Mouse (Mus musculus) hindbrain, embryonic 12.5 days (tissue): Measurements from ENCODE around the gene Vldlr. TPM values are rescaled to one million over a fixed set of nuclear protein-coding genes. Genes with fewer than 3 reads are reported as not detected.

Experiments used
- ATAC-seq: fragments of 200-750 bp; cut with Nextera tagmentation; 2 replicates; pipeline ENCODE4 v1.8.0; 2017; ENCODE audit warnings: moderate TSS enrichment; ENCODE audit not compliant: low FRiP score
- H3K27ac ChIP-seq: fragments of 300-500 bp; sonication (generic); 2 replicates; pipeline ENCODE4 v1.5.1; 2016; ENCODE audit warnings: mild to moderate bottlenecking
- H3K27me3 ChIP-seq: fragments of 300-500 bp; sonication (generic); 2 replicates; pipeline ENCODE4 v1.6.1; 2016; ENCODE audit warnings: mild to moderate bottlenecking
- H3K36me3 ChIP-seq: fragments of 300-500 bp; sonication (generic); 2 replicates; pipeline ENCODE4 v1.6.1; 2016; ENCODE audit warnings: mild to moderate bottlenecking
- H3K4me1 ChIP-seq: fragments of 300-500 bp; sonication (generic); 2 replicates; pipeline ENCODE4 v1.6.1; 2016
- H3K4me2 ChIP-seq: fragments of 300-500 bp; sonication (generic); replicated peaks from 2 replicates; pipeline ENCODE4 v1.6.1; 2016; ENCODE audit warnings: mild to moderate bottlenecking
- H3K4me3 ChIP-seq: fragments of 300-500 bp; sonication (generic); 2 replicates; pipeline ENCODE4 v1.5.1; 2016; ENCODE audit warnings: mild to moderate bottlenecking
- H3K9ac ChIP-seq: fragments of 300-500 bp; sonication (generic); 2 replicates; pipeline ENCODE4 v1.6.1; 2016; ENCODE audit warnings: mild to moderate bottlenecking, moderate library complexity
- H3K9me3 ChIP-seq: fragments of 300-500 bp; sonication (generic); replicated peaks from 2 replicates; pipeline ENCODE4 v1.6.1; 2016; ENCODE audit warnings: mild to moderate bottlenecking
- WGBS: fragments of 180-500 bp; shearing (Covaris S2); methylation state at CpG from one replicate; pipeline ENCODE4 v1.1.7; 2016; 5-methylcytosine and 5-hydroxymethylcytosine counted together
- polyA plus RNA-seq: library from polyadenylated mRNA; unstranded; fragments of >200 nt; fragmentation: Nextera tagmentation; extraction: Ambion mirVana; gene quantifications from 2 replicates; pipeline ENCODE4 v1.2.1, GENCODE M21; 2016

Gene Vldlr
- polyA plus RNA-seq, 1 experiment from 2014 or later, result 12.6 TPM

GRCm38 (mm10) chr19:27217404-27217940 is 1.2 kb downstream of the Vldlr start:
- Histone ChIP-seq H3K4me2 (peak overlapping the region; percentile 93), H3K4me3 (peak overlapping the region; percentile 81), H3K4me1 (peaks cover 19% of the 10 kb centered on the region), H3K36me3 (no peaks in the 10 kb centered on the region), H3K27ac (peak overlapping the region; percentile 93), H3K9ac (peak overlapping the region; percentile 84), H3K9me3 (no peaks in the 10 kb centered on the region), H3K27me3 (peaks cover 2% of the 10 kb centered on the region)
- WGBS, result under 1% methylated on average over 41 of the region's 52 CpGs
- peak; percentile 79 for ATAC-seq

- H3K9ac ChIP-seq, result peak overlapping the region; percentile 84
- H3K4me1 ChIP-seq, result peaks cover 19% of the 10 kb centered on the region
- no peaks in the 10 kb centered on the region for H3K36me3 ChIP-seq
- peak overlapping the region; percentile 93 for H3K27ac ChIP-seq
- under 1% methylated on average over 32 of the region's 32 CpGs for WGBS
- no peaks in the 10 kb centered on the region for H3K9me3 ChIP-seq
- no peaks in the 10 kb centered on the region; the same call in none of the 2 replicates for H3K27me3 ChIP-seq
- peak overlapping the region; percentile 81 for H3K4me3 ChIP-seq
- peak; percentile 55 for ATAC-seq
- peak overlapping the region; percentile 93 for H3K4me2 ChIP-seq
These were observed 1.7 kb downstream of the Vldlr start for GRCm38 (mm10) chr19:27217941-27218411.

GRCm38 (mm10) chr19:27218561-27219262 is 2.4 kb downstream of the Vldlr start:
- WGBS, result under 1% methylated on average over 30 of the region's 30 CpGs
- H3K9me3 ChIP-seq, result no peaks in the 10 kb centered on the region
- H3K36me3 ChIP-seq, result no peaks in the 10 kb centered on the region
- H3K27me3 ChIP-seq, result no peaks in the 10 kb centered on the region; the same call in none of the 2 replicates
- peak overlapping the region; percentile 93 for H3K27ac ChIP-seq
- ATAC-seq, result peak; percentile 29
- H3K4me2 ChIP-seq, result peak overlapping the region; percentile 93
- H3K4me1 ChIP-seq, result peaks cover 19% of the 10 kb centered on the region
- peak overlapping the region; percentile 84 for H3K9ac ChIP-seq
- H3K4me3 ChIP-seq, result peak overlapping the region; percentile 81

GRCm38 (mm10) chr19:27219586-27219985 is 3.3 kb downstream of the Vldlr start:
- Histone ChIP-seq H3K36me3 (no peaks in the 10 kb centered on the region), H3K9me3 (no peaks in the 10 kb centered on the region), H3K27ac (no peak overlapping the region), H3K4me1 (peaks cover 19% of the 10 kb centered on the region), H3K4me3 (peak overlapping the region; percentile 81; the same call in 1 of the 2 replicates), H3K27me3 (no peaks in the 10 kb centered on the region; the same call in none of the 2 replicates), H3K9ac (no peak overlapping the region), H3K4me2 (peak overlapping the region; percentile 93; the same call in 1 of the 2 replicates)
- no peak for ATAC-seq

- no peaks in the 10 kb centered on the region for H3K9me3 ChIP-seq
- H3K36me3 ChIP-seq, result no peaks in the 10 kb centered on the region
- H3K4me1 ChIP-seq, result peaks cover 15% of the 10 kb centered on the region
- H3K4me2 ChIP-seq, result no peak overlapping the region
- H3K27me3 ChIP-seq, result no peaks in the 10 kb centered on the region; the same call in 1 of the 2 replicates
- ATAC-seq, result no peak
- no peak overlapping the region for H3K9ac ChIP-seq
- no peak overlapping the region for H3K4me3 ChIP-seq
- no peak overlapping the region for H3K27ac ChIP-seq
- WGBS, result 81% methylated on average over 6 of the region's 6 CpGs
These were observed 6.8 kb downstream of the Vldlr start for GRCm38 (mm10) chr19:27223046-27223445.

GRCm38 (mm10) chr19:27224356-27224755 is 8.1 kb downstream of the Vldlr start:
- H3K9me3 ChIP-seq, result no peaks in the 10 kb centered on the region
- no peak overlapping the region for H3K27ac ChIP-seq
- H3K27me3 ChIP-seq, result no peaks in the 10 kb centered on the region; the same call in 1 of the 2 replicates
- ATAC-seq, result no peak
- H3K4me3 ChIP-seq, result no peak overlapping the region
- H3K4me2 ChIP-seq, result no peak overlapping the region
- peaks cover 6% of the 10 kb centered on the region for H3K4me1 ChIP-seq
- no peaks in the 10 kb centered on the region for H3K36me3 ChIP-seq
- 56% methylated on average over 1 of the region's 1 CpGs for WGBS
- no peak overlapping the region for H3K9ac ChIP-seq

- Histone ChIP-seq H3K27me3 (no peaks in the 10 kb centered on the region), H3K4me2 (no peak overlapping the region), H3K4me3 (no peak overlapping the region), H3K4me1 (no peaks in the 10 kb centered on the region), H3K9me3 (no peaks in the 10 kb centered on the region), H3K9ac (no peak overlapping the region), H3K36me3 (peaks cover 8% of the 10 kb centered on the region), H3K27ac (no peak overlapping the region)
- ATAC-seq, result no peak
- 81% methylated on average over 3 of the region's 3 CpGs for WGBS
These were observed 10.3 kb downstream of the Vldlr start for GRCm38 (mm10) chr19:27226626-27227025.

- Histone ChIP-seq H3K4me1 (no peaks in the 10 kb centered on the region), H3K9me3 (no peaks in the 10 kb centered on the region), H3K9ac (no peak overlapping the region), H3K27me3 (no peaks in the 10 kb centered on the region), H3K4me2 (no peak overlapping the region), H3K36me3 (peaks cover 12% of the 10 kb centered on the region), H3K4me3 (no peak overlapping the region), H3K27ac (no peak overlapping the region)
- WGBS, result 53% methylated on average over 4 of the region's 4 CpGs
- ATAC-seq, result no peak
These were observed 10.8 kb downstream of the Vldlr start for GRCm38 (mm10) chr19:27227131-27227530.

- Histone ChIP-seq H3K27ac (no peak overlapping the region), H3K9ac (no peak overlapping the region), H3K27me3 (no peaks in the 10 kb centered on the region), H3K9me3 (no peaks in the 10 kb centered on the region), H3K4me3 (no peak overlapping the region), H3K4me1 (no peaks in the 10 kb centered on the region), H3K36me3 (peaks cover 12% of the 10 kb centered on the region), H3K4me2 (no peak overlapping the region)
- no peak for ATAC-seq
- 90% methylated on average over 1 of the region's 1 CpGs for WGBS
These were observed 12.0 kb downstream of the Vldlr start for GRCm38 (mm10) chr19:27228254-27228653.

- no peak for ATAC-seq
- Histone ChIP-seq H3K9me3 (no peaks in the 10 kb centered on the region), H3K9ac (no peak overlapping the region), H3K27ac (no peak overlapping the region), H3K4me1 (no peaks in the 10 kb centered on the region), H3K27me3 (no peaks in the 10 kb centered on the region), H3K4me3 (no peak overlapping the region), H3K4me2 (no peak overlapping the region), H3K36me3 (peaks cover 31% of the 10 kb centered on the region)
- 94% methylated on average over 2 of the region's 2 CpGs for WGBS
These were observed 17.1 kb downstream of the Vldlr start for GRCm38 (mm10) chr19:27233386-27233785.

GRCm38 (mm10) chr19:27239913-27240312 is 23.6 kb downstream of the Vldlr start:
- Histone ChIP-seq H3K4me1 (no peaks in the 10 kb centered on the region), H3K36me3 (peaks cover 78% of the 10 kb centered on the region), H3K27me3 (no peaks in the 10 kb centered on the region), H3K4me3 (no peak overlapping the region), H3K27ac (no peak overlapping the region), H3K9me3 (no peaks in the 10 kb centered on the region), H3K4me2 (no peak overlapping the region), H3K9ac (no peak overlapping the region)
- WGBS, result 92% methylated on average over 4 of the region's 4 CpGs
- ATAC-seq, result no peak

GRCm38 (mm10) chr19:27243527-27243926 is 27.2 kb downstream of the Vldlr start:
- peaks cover 93% of the 10 kb centered on the region for H3K36me3 ChIP-seq
- H3K27me3 ChIP-seq, result no peaks in the 10 kb centered on the region
- H3K4me2 ChIP-seq, result no peak overlapping the region

More at GRCm38 (mm10) chr19:27243527-27243926, 27.2 kb downstream of the Vldlr start:
- H3K4me3 ChIP-seq, result no peak overlapping the region
- H3K4me1 ChIP-seq, result no peaks in the 10 kb centered on the region
- no peak overlapping the region for H3K27ac ChIP-seq
- H3K9me3 ChIP-seq, result no peaks in the 10 kb centered on the region
- no peak for ATAC-seq
- 94% methylated on average over 4 of the region's 4 CpGs for WGBS
- no peak overlapping the region for H3K9ac ChIP-seq
